Mouse (Mus musculus): Measurements from ENCODE around the gene Sox30. TPM values are rescaled to one million over a fixed set of nuclear protein-coding genes. Genes with fewer than 3 reads are reported as not detected.

Gene Sox30
- polyA plus RNA-seq, 2 experiments = 0.45 to 0.54 TPM

DNA sequence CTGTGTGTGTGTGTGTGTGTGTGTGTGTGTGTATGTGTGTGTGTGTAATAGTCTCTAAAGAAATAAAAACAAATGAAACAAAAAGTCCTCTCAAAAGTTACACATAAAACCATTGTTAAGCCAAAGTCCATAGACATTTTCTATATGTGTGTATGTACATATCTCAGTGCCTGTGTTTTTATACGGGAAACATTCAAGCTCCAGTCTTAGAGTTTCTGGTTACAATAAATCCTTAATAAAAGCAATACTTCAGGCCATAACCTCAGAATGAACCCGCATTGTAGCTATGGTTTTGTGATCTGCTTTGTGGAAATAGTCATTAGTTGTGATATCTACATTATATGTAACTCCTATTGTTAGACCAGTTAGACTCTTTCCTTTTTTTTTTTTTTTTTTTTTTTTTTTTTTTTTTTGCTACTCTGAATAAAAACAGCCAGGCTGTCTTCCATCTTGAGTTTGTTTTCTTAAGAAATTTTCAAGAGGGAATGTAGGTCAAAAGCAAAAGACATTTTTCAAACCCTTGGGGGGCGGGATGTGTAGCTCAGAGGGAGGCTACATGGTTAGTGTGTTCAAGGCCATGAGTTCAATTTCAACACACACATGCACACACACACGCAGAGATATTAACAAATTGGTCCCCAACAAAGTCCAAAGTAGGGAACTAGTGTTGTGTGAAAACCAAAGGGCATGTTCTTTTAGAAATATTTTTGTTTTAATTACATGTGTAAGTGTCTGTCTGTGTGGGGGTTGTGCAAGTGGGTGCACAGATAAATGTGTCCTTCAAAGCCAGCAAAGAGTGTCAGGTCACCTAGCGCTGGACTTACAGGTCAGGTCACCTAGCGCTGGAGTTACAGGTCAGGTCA lies 48.1 kb downstream of the Sox30 start:
- Histone ChIP-seq H3K4me1 (ENCODE audit: control insufficient read depth, insufficient read depth, low read length) (peaks cover 11% of the 10 kb centered on the region), H3K4me3 (replicated peaks; ENCODE audit: low read length) (no peak overlapping the region), H3K9ac (ENCODE audit: low read depth, low read length, severe bottlenecking) (no peak overlapping the region), H3K4me2 (replicated peaks; ENCODE audit: low read depth, low read length, severe bottlenecking) (no peak overlapping the region), H3K27me3 (ENCODE audit: control insufficient read depth, insufficient read depth, low read length) (no peaks in the 10 kb centered on the region), H3K9me3 (ENCODE audit: control insufficient read depth, low read length) (no peaks in the 10 kb centered on the region), H3K27ac (replicated peaks; ENCODE audit: low read depth, low read length) (0 out of 2 replicates have a peak overlapping the region, but pooled peaks have one; percentile 28), H3K36me3 (ENCODE audit: control insufficient read depth, insufficient read depth, low read length) (no peaks in the 10 kb centered on the region)
- WGBS = 74% methylated on average over 6 of the region's 6 CpGs
- TF ChIP-seq POLR2A (IDR thresholded peaks at IDR 0.05; ENCODE audit: borderline replicate concordance, extremely low read depth, insufficient read depth, insufficient read length) = no peak
- no peak for ATAC-seq (ENCODE audit: low FRiP score, low read depth)
- DNase-seq (ENCODE audit: low spot score) = peak; percentile 40

DNA sequence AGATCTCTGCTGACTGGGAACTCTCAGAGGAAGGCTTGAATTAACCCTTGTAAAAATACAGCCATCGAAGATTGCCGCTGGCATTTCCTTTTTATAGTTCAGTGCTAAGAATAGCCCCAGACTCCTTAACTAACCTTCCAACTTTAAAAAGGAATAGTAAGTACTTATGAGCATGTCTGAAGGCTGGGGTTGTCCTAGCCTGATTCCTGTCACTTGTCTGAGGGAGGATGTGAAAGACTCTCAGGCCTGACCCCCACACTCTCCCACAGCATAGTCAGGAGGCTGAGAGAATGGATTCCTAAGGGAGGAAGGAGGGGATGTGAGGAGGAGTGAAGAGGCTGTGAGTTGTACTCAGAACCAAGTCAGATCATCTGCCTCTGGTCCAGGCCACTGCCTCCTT lies 49.4 kb downstream of the Sox30 start:
- H3K4me1 ChIP-seq (ENCODE audit: control insufficient read depth, insufficient read depth, low read length) = peaks cover 11% of the 10 kb centered on the region
- no peak for TF ChIP-seq POLR2A (IDR thresholded peaks at IDR 0.05; ENCODE audit: borderline replicate concordance, extremely low read depth, insufficient read depth, insufficient read length)
- DNase-seq (ENCODE audit: low spot score) (peak; percentile 31), ATAC-seq (ENCODE audit: low FRiP score, low read depth) (no peak)
- H3K9me3 ChIP-seq (ENCODE audit: control insufficient read depth, low read length) = no peaks in the 10 kb centered on the region
- H3K27ac ChIP-seq (replicated peaks; ENCODE audit: low read depth, low read length) = no peak overlapping the region
- H3K27me3 ChIP-seq (ENCODE audit: control insufficient read depth, insufficient read depth, low read length) = no peaks in the 10 kb centered on the region
- H3K9ac ChIP-seq (ENCODE audit: low read depth, low read length, severe bottlenecking) = no peak overlapping the region
- 10% methylated on average over 2 of the region's 2 CpGs for WGBS
- no peaks in the 10 kb centered on the region for H3K36me3 ChIP-seq (ENCODE audit: control insufficient read depth, insufficient read depth, low read length)
- H3K4me3 ChIP-seq (replicated peaks; ENCODE audit: low read length) = no peak overlapping the region
- no peak overlapping the region for H3K4me2 ChIP-seq (replicated peaks; ENCODE audit: low read depth, low read length, severe bottlenecking)

DNA sequence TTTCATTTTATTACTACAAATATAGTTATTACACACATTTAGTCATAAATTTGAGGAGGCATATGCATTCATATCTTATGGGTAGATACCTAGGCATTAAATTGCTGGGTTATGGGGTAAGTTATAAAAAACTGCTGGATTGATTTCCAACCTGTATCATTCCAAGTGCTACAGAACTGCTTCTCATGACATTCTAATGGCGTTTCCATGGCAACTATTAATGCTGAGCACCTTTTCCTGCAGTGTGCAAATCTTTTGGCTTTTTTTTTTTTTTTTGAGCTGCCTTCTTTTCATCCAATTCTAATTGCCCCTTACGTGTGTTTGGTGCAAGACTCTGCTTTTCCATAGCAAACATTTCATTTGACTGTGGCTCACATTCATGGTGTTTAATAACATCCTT lies 49.9 kb downstream of the Sox30 start:
- Histone ChIP-seq H3K36me3 (ENCODE audit: control insufficient read depth, insufficient read depth, low read length) (no peaks in the 10 kb centered on the region), H3K9me3 (ENCODE audit: control insufficient read depth, low read length) (no peaks in the 10 kb centered on the region), H3K4me1 (ENCODE audit: control insufficient read depth, insufficient read depth, low read length) (peaks cover 11% of the 10 kb centered on the region), H3K27me3 (ENCODE audit: control insufficient read depth, insufficient read depth, low read length) (no peaks in the 10 kb centered on the region), H3K27ac (replicated peaks; ENCODE audit: low read depth, low read length) (no peak overlapping the region), H3K4me2 (replicated peaks; ENCODE audit: low read depth, low read length, severe bottlenecking) (no peak overlapping the region), H3K9ac (ENCODE audit: low read depth, low read length, severe bottlenecking) (no peak overlapping the region), H3K4me3 (replicated peaks; ENCODE audit: low read length) (no peak overlapping the region)
- ATAC-seq (ENCODE audit: low FRiP score, low read depth) (no peak), DNase-seq (ENCODE audit: low spot score) (no peak)
- WGBS = 70% methylated on average over 2 of the region's 2 CpGs
- no peak for TF ChIP-seq POLR2A (IDR thresholded peaks at IDR 0.05; ENCODE audit: borderline replicate concordance, extremely low read depth, insufficient read depth, insufficient read length)

DNA sequence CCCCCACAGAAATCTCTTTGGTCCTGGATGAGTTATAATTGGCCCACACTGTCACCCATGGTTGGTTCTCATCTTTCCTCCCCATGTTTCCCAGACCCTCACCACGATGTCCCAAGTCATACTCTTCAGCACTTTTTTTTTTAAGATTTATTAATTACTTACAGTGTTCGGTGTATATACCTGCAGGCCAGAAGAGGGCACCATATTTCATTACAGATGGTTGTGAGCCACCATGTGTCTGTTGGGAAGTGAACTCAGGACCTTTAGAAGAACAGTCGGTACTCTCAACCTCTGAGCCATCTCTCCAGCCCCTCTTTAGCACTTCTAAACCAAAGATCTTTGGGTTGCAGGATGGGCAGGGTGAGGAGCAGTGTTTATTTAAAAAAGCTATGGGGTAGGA lies 51.4 kb downstream of the Sox30 start:
- Histone ChIP-seq H3K4me2 (replicated peaks; ENCODE audit: low read depth, low read length, severe bottlenecking) (no peak overlapping the region), H3K4me1 (ENCODE audit: control insufficient read depth, insufficient read depth, low read length) (peaks cover 11% of the 10 kb centered on the region), H3K9me3 (ENCODE audit: control insufficient read depth, low read length) (no peaks in the 10 kb centered on the region), H3K9ac (ENCODE audit: low read depth, low read length, severe bottlenecking) (no peak overlapping the region), H3K27me3 (ENCODE audit: control insufficient read depth, insufficient read depth, low read length) (no peaks in the 10 kb centered on the region), H3K27ac (replicated peaks; ENCODE audit: low read depth, low read length) (no peak overlapping the region), H3K36me3 (ENCODE audit: control insufficient read depth, insufficient read depth, low read length) (no peaks in the 10 kb centered on the region), H3K4me3 (replicated peaks; ENCODE audit: low read length) (no peak overlapping the region)
- ATAC-seq (ENCODE audit: low FRiP score, low read depth) (no peak), DNase-seq (ENCODE audit: low spot score) (no peak)
- TF ChIP-seq POLR2A (IDR thresholded peaks at IDR 0.05; ENCODE audit: borderline replicate concordance, extremely low read depth, insufficient read depth, insufficient read length) = no peak
- WGBS = 56% methylated on average over 3 of the region's 3 CpGs

DNA sequence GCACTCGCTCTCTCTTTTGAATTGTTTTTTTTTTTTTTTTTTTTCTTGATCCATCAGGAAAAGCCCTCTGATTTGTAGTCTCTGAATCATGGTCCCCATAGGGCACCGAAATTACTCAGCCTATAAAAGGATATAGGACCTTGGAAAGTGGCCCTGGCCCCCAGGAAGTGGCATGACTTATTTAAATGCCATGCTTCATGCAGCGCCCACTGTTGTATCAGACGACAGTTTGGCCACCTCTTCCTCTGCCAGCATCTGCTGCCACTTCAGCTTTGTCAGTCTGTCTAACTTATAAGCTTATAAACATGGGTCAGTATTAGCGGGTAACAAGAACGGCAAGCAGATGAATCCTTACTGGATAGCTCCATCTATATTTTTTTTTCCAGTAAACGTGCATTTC lies 52.8 kb downstream of the Sox30 start:
- Histone ChIP-seq H3K27ac (replicated peaks; ENCODE audit: low read depth, low read length) (no peak overlapping the region), H3K27me3 (ENCODE audit: control insufficient read depth, insufficient read depth, low read length) (no peaks in the 10 kb centered on the region), H3K9ac (ENCODE audit: low read depth, low read length, severe bottlenecking) (no peak overlapping the region), H3K4me3 (replicated peaks; ENCODE audit: low read length) (no peak overlapping the region), H3K36me3 (ENCODE audit: control insufficient read depth, insufficient read depth, low read length) (no peaks in the 10 kb centered on the region), H3K4me1 (ENCODE audit: control insufficient read depth, insufficient read depth, low read length) (peaks cover 11% of the 10 kb centered on the region), H3K4me2 (replicated peaks; ENCODE audit: low read depth, low read length, severe bottlenecking) (no peak overlapping the region), H3K9me3 (ENCODE audit: control insufficient read depth, low read length) (no peaks in the 10 kb centered on the region)
- ATAC-seq (ENCODE audit: low FRiP score, low read depth) (no peak), DNase-seq (ENCODE audit: low spot score) (no peak)
- TF ChIP-seq POLR2A (IDR thresholded peaks at IDR 0.05; ENCODE audit: borderline replicate concordance, extremely low read depth, insufficient read depth, insufficient read length) = no peak
- WGBS = 82% methylated on average over 7 of the region's 7 CpGs
